Mouse (Mus musculus) bone marrow, adult 2 months (tissue): ENCODE data around the gene Sspn.

Source experiments
- CTCF ChIP-seq: fragments of 200-500 bp; IDR thresholded peaks from 2 replicates; pipeline ENCODE4 v1.5.1; 2011; ENCODE audit warnings: low read length, control low read depth; ENCODE audit not compliant: control insufficient read depth, insufficient read depth
- POLR2A ChIP-seq: fragments of 200-500 bp; IDR thresholded peaks from 2 replicates; pipeline ENCODE4 v1.6.1; 2011; ENCODE audit warnings: low read depth, mild to moderate bottlenecking, control low read depth, low read length, borderline replicate concordance; ENCODE audit not compliant: control insufficient read depth

DNA sequence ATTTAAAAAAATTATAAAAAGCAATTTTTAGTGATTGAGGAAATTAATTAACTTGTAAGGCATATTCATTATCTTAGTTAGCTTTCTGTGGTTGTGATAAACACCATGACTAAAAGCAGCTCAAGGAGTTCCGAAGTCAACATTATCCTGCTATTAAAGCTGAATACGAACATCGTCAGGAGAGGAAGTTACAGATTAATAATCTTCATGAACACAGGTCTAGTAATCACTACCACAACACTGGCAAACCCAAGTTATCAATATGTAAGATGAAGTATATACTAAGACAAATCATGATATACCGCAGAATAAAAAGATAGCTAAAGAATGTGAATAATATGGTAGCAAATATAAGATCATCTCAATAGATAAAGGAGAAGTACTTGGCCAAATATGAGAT lies 50.9 kb downstream of the Sspn start:
- TF ChIP-seq CTCF, result no peak
- no peak for TF ChIP-seq POLR2A
